Comparison of ENCODE assay signal across 25 mouse cellular contexts in the genomic region with DNA sequence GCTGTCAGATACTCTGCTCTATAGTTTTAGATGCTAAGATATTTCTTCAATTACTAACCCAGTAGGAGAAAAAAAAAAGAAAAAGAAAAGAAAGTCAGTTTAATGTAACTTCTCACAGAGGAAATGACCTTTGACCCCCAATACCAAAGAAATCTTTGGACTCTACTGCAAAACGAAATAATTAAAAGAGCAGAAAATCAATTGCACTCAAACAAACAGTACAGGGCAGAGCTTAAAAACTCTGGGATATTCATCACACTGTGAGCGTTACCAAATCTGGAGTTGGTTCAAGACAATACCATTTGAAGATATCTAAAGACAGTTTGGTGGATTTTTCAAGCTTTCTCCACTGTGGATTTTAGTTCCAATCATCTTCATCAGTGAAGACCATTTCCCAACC. TPM values are rescaled to one million over a fixed set of nuclear protein-coding genes. Genes with fewer than 3 reads are reported as not detected.
"Had no signal": no experiment of that assay in that cellular context is flagged by ENCODE, and none has a peak within 500 bp of the region (broad histone marks: within the 10 kb centered on the region; RNA-seq: fewer than 3 reads in every experiment).

No protein-coding gene starts in this region.

- H3K36me3 ChIP-seq: midbrain, embryonic 13.5 days; midbrain, embryonic 15.5 days; neural tube, embryonic 12.5 days; stomach, embryonic 15.5 days had no signal

- H3K4me3 ChIP-seq: megakaryocyte, embryonic 14.5 days; midbrain, embryonic 13.5 days; midbrain, embryonic 15.5 days; neural tube, embryonic 12.5 days; stomach, embryonic 15.5 days had no signal

- ATAC-seq: midbrain, embryonic 13.5 days; midbrain, embryonic 15.5 days had no signal

- H3K27ac ChIP-seq: macrophage; midbrain, embryonic 13.5 days; midbrain, embryonic 15.5 days; neural tube, embryonic 12.5 days; stomach, embryonic 15.5 days; stomach, postnatal 0 days had no signal

- H3K27me3 ChIP-seq: megakaryocyte, embryonic 14.5 days; midbrain, embryonic 13.5 days; midbrain, embryonic 15.5 days; neural tube, embryonic 12.5 days; stomach, embryonic 15.5 days had no signal

- H3K4me1 ChIP-seq: midbrain, embryonic 13.5 days; midbrain, embryonic 15.5 days; neural tube, embryonic 12.5 days; stomach, embryonic 15.5 days had no signal

- H3K9me3 ChIP-seq: megakaryocyte, embryonic 14.5 days; midbrain, embryonic 13.5 days; midbrain, embryonic 15.5 days; neural tube, embryonic 12.5 days; stomach, embryonic 15.5 days had no signal

- H3K4me2 ChIP-seq: midbrain, embryonic 11.5 days; midbrain, embryonic 13.5 days; midbrain, embryonic 15.5 days; neural tube, embryonic 12.5 days; stomach, embryonic 15.5 days had no signal

- DNase-seq: lung, adult 2 months; lung, postnatal 10 days; lung, postnatal 36 days; right cerebral cortex, postnatal 14 days; thymus, adult 2 months; thymus, postnatal 25 days; thymus, postnatal 4 days had no signal

- H3K9ac ChIP-seq: midbrain, embryonic 13.5 days; midbrain, embryonic 15.5 days; neural tube, embryonic 12.5 days; stomach, embryonic 15.5 days had no signal

RNA-seq across cellular contexts. Expression of gene Gm29133, which starts 15.4 kb away (rescaled TPM):
- total RNA-seq: megakaryocyte progenitor cell, adult 5-6 weeks; midbrain, postnatal 0 days; monocyte, adult 5-6 weeks; neutrophil, adult 5-6 weeks had no signal
- polyA plus RNA-seq: liver, embryonic 16.5 days; lung, adult 2 months; lung, embryonic 16.5 days; macrophage; midbrain, embryonic 11.5 days; midbrain, embryonic 13.5 days; midbrain, embryonic 15.5 days; midbrain, postnatal 0 days; neural tube, embryonic 12.5 days; neural tube, embryonic 14.5 days; spleen, adult 2 months; stomach, embryonic 15.5 days; stomach, postnatal 0 days; testis, adult 2 months; thymus, adult 2 months; urinary bladder, adult 2 months had no signal
